Mouse (Mus musculus) heart, postnatal 0 days (tissue): ENCODE results near the gene Klk1b27. TPM values are rescaled to one million over a fixed set of nuclear protein-coding genes. Genes with fewer than 3 reads are reported as not detected.
"Not testable (repeated sequence)": the region's sequence is repeated elsewhere in the genome, so short reads cannot be mapped to it uniquely, and the experiment has no call there.

Experiments used
- ATAC-seq: fragments of 200-750 bp; cut with Nextera tagmentation; 2 replicates; pipeline ENCODE4 v1.8.0; 2017; ENCODE audit warnings: low read depth, moderate number of reproducible peaks, moderate library complexity; ENCODE audit not compliant: insufficient read depth
- DNase-seq: peaks from one replicate; pipeline ENCODE4 v3.0.0-alpha.2; 2016; ENCODE audit warnings: low spot score
- H3K27ac ChIP-seq: fragments of 300-500 bp; sonication (generic); 2 replicates; pipeline ENCODE4 v1.5.1; 2014; ENCODE audit warnings: low read depth, mild to moderate bottlenecking
- H3K27me3 ChIP-seq: fragments of 300-500 bp; sonication (generic); 2 replicates; pipeline ENCODE4 v1.6.1; 2014; ENCODE audit warnings: low read length, mixed read lengths; ENCODE audit not compliant: control insufficient read depth, insufficient read depth
- H3K36me3 ChIP-seq: fragments of 300-500 bp; sonication (generic); replicated peaks from 2 replicates; pipeline ENCODE4 v1.6.1; 2014; ENCODE audit warnings: low read length, mixed read lengths; ENCODE audit not compliant: control insufficient read depth, insufficient read depth
- H3K4me1 ChIP-seq: fragments of 300-500 bp; sonication (generic); 2 replicates; pipeline ENCODE4 v1.6.1; 2014; ENCODE audit warnings: antibody characterized with exemption; ENCODE audit not compliant: control insufficient read depth, insufficient read depth
- H3K4me2 ChIP-seq: fragments of 300-500 bp; sonication (generic); 2 replicates; pipeline ENCODE4 v1.6.1; 2014; ENCODE audit warnings: low read depth, mild to moderate bottlenecking, low read length, moderate library complexity
- H3K4me3 ChIP-seq: fragments of 300-500 bp; sonication (generic); 2 replicates; pipeline ENCODE4 v1.5.1; 2014; ENCODE audit warnings: low read depth, low read length
- H3K9ac ChIP-seq: fragments of 300-500 bp; sonication (generic); replicated peaks from 2 replicates; pipeline ENCODE4 v1.6.1; 2014; ENCODE audit warnings: low read depth, low read length, mixed read lengths
- H3K9me3 ChIP-seq: fragments of 300-500 bp; sonication (generic); replicated peaks from 2 replicates; pipeline ENCODE4 v1.6.1; 2016; ENCODE audit warnings: low read length; ENCODE audit not compliant: control insufficient read depth
- CTCF ChIP-seq: IDR thresholded peaks from 2 replicates; pipeline ENCODE4 v1.5.1; 2016; ENCODE audit warnings: antibody characterized with exemption, control low read depth, low read depth
- EP300 ChIP-seq: IDR thresholded peaks from 2 replicates; pipeline ENCODE4 v1.6.1; 2016; ENCODE audit warnings: antibody characterized with exemption, low read depth
- WGBS: fragments of 180-500 bp; shearing (Covaris S2); extraction: QIAGEN DNeasy Blood & Tissue Kit; methylation state at CpG from one replicate; pipeline ENCODE4 v1.1.7; 2014; 5-methylcytosine and 5-hydroxymethylcytosine counted together
- polyA plus RNA-seq: library from polyadenylated mRNA; unstranded; fragments of >200 nt; fragmentation: Nextera tagmentation; extraction: Ambion mirVana; gene quantifications from 2 replicates; pipeline ENCODE4 v1.2.1, GENCODE M21; 2015
- total RNA-seq: library from RNA; depleted of rRNA; stranded (reverse); fragments of >200 nt; gene quantifications from 2 replicates; pipeline ENCODE4 v1.2.3, GENCODE M21; 2014; ENCODE audit warnings: low replicate concordance; rRNA removed

The Klk1b27 gene
- total and polyA plus RNA-seq, 2 experiments from 2014 or later, result not detected

- no peak for TF ChIP-seq EP300
- no peak for TF ChIP-seq CTCF
- no peaks in the 10 kb centered on the region for H3K9me3 ChIP-seq
- DNase-seq (no peak), ATAC-seq (no peak)
- no peaks in the 10 kb centered on the region for H3K4me1 ChIP-seq
- H3K27me3 ChIP-seq, result no peaks in the 10 kb centered on the region
- no peak overlapping the region for H3K27ac ChIP-seq
- no peak overlapping the region for H3K4me3 ChIP-seq
- H3K9ac ChIP-seq, result no peak overlapping the region
- 50% methylated on average over 1 of the region's 1 CpGs for WGBS
- H3K4me2 ChIP-seq, result no peak overlapping the region
- H3K36me3 ChIP-seq, result no peaks in the 10 kb centered on the region
Observed at GRCm38 (mm10) chr7:44077703-44078102, 25.6 kb downstream of the Klk1b27 start.

- Histone ChIP-seq H3K4me2 (no peak overlapping the region), H3K36me3 (no peaks in the 10 kb centered on the region), H3K9me3 (no peaks in the 10 kb centered on the region), H3K27ac (no peak overlapping the region), H3K9ac (no peak overlapping the region), H3K27me3 (no peaks in the 10 kb centered on the region), H3K4me1 (no peaks in the 10 kb centered on the region), H3K4me3 (no peak overlapping the region)
- WGBS, result 77% methylated on average over 1 of the region's 1 CpGs
- ATAC-seq, result no peak
- TF ChIP-seq EP300, result no peak
- no peak for TF ChIP-seq CTCF
- no peak for DNase-seq
Observed at GRCm38 (mm10) chr7:44096111-44096510, 44.0 kb downstream of the Klk1b27 start.

- ATAC-seq, H3K9ac ChIP-seq, H3K36me3 ChIP-seq, H3K9me3 ChIP-seq, H3K27ac ChIP-seq, H3K4me2 ChIP-seq, H3K27me3 ChIP-seq, DNase-seq, H3K4me3 ChIP-seq, H3K4me1 ChIP-seq: not testable (repeated sequence)
- WGBS, result 71% methylated on average over 3 of the region's 3 CpGs
Observed at GRCm38 (mm10) chr7:44102028-44102427, 49.9 kb downstream of the Klk1b27 start, which contains the start of gene Klk1b21. Gene Klk1b21 (plus strand): TSS chr7:44102328.

Other genes with a start within 250 kb of the Klk1b27 start
- not detected in 2 replicates for gene Klk7, start 241.0 kb upstream of the Klk1b27 start, total RNA-seq
- gene Klk7, start 241.0 kb upstream of the Klk1b27 start, polyA plus RNA-seq, result 0.05 TPM in 1 of 2 replicates, not detected in the other
- not detected in 2 replicates for gene Klk6, start 227.8 kb upstream of the Klk1b27 start, total RNA-seq
- not detected in 2 replicates for gene Klk6, start 227.8 kb upstream of the Klk1b27 start, polyA plus RNA-seq
- not detected in 2 replicates for gene Klk5, start 210.3 kb upstream of the Klk1b27 start, total RNA-seq
- gene Klk5, start 210.3 kb upstream of the Klk1b27 start, polyA plus RNA-seq, result not detected in 2 replicates
- not detected in 2 replicates for gene Klk4, start 171.1 kb upstream of the Klk1b27 start, total RNA-seq
- gene Klk4, start 171.1 kb upstream of the Klk1b27 start, polyA plus RNA-seq, result not detected in 2 replicates
- gene Klk15, start 118.5 kb upstream of the Klk1b27 start, total RNA-seq, result not detected in 2 replicates
- gene Klk15, start 118.5 kb upstream of the Klk1b27 start, polyA plus RNA-seq, result not detected in 2 replicates
- not detected in 2 replicates for gene Klk1b8, start 101.6 kb upstream of the Klk1b27 start, total RNA-seq
- not detected in 2 replicates for gene Klk1b8, start 101.6 kb upstream of the Klk1b27 start, polyA plus RNA-seq
- gene Klk1b1, start 85.5 kb upstream of the Klk1b27 start, total RNA-seq, result not detected in 2 replicates
- not detected in 2 replicates for gene Klk1b1, start 85.5 kb upstream of the Klk1b27 start, polyA plus RNA-seq
- gene Klk1b9, start 76.2 kb upstream of the Klk1b27 start, total RNA-seq, result not detected in 2 replicates
- gene Klk1b9, start 76.2 kb upstream of the Klk1b27 start, polyA plus RNA-seq, result not detected in 2 replicates
- gene Klk1b11, start 56.4 kb upstream of the Klk1b27 start, total RNA-seq, result not detected in 2 replicates
- not detected in 2 replicates for gene Klk1b11, start 56.4 kb upstream of the Klk1b27 start, polyA plus RNA-seq
- gene Klk1b26, start 40.1 kb upstream of the Klk1b27 start, total RNA-seq, result not detected in 2 replicates
- gene Klk1b26, start 40.1 kb upstream of the Klk1b27 start, polyA plus RNA-seq, result not detected in 2 replicates
- gene Klk1b21, start 50.0 kb downstream of the Klk1b27 start, total RNA-seq, result not detected in 2 replicates
- gene Klk1b21, start 50.0 kb downstream of the Klk1b27 start, polyA plus RNA-seq, result not detected in 2 replicates
- gene Klk1b22, start 60.4 kb downstream of the Klk1b27 start, total RNA-seq, result not detected in 2 replicates
- gene Klk1b22, start 60.4 kb downstream of the Klk1b27 start, polyA plus RNA-seq, result not detected in 2 replicates
- gene Klk1b16, start 84.5 kb downstream of the Klk1b27 start, total RNA-seq, result not detected in 2 replicates
- not detected in 2 replicates for gene Klk1b16, start 84.5 kb downstream of the Klk1b27 start, polyA plus RNA-seq
- gene Klk1b24, start 135.9 kb downstream of the Klk1b27 start, total RNA-seq, result not detected in 2 replicates
- not detected in 2 replicates for gene Klk1b24, start 135.9 kb downstream of the Klk1b27 start, polyA plus RNA-seq
- gene Klk1b3, start 145.9 kb downstream of the Klk1b27 start, total RNA-seq, result not detected in 2 replicates
- gene Klk1b3, start 145.9 kb downstream of the Klk1b27 start, polyA plus RNA-seq, result not detected in 2 replicates
- gene Klk1b4, start 155.1 kb downstream of the Klk1b27 start, total RNA-seq, result not detected in 2 replicates
- gene Klk1b4, start 155.1 kb downstream of the Klk1b27 start, polyA plus RNA-seq, result not detected in 2 replicates
- gene Klk1b5, start 163.7 kb downstream of the Klk1b27 start, total RNA-seq, result not detected in 2 replicates
- gene Klk1b5, start 163.7 kb downstream of the Klk1b27 start, polyA plus RNA-seq, result not detected in 2 replicates
- gene Klk1, start 173.1 kb downstream of the Klk1b27 start, total RNA-seq, result not detected in 2 replicates
- gene Klk1, start 173.1 kb downstream of the Klk1b27 start, polyA plus RNA-seq, result 0.16 TPM in 1 of 2 replicates, not detected in the other
- not detected in 2 replicates for gene Gm36864, start 183.9 kb downstream of the Klk1b27 start, total RNA-seq
- gene Gm36864, start 183.9 kb downstream of the Klk1b27 start, polyA plus RNA-seq, result not detected in 2 replicates
- gene 1700028J19Rik, start 194.4 kb downstream of the Klk1b27 start, total RNA-seq, result 0.15 and 0.31 TPM in 2 replicates
- 1.2 and 1.3 TPM in 2 replicates for gene 1700028J19Rik, start 194.4 kb downstream of the Klk1b27 start, polyA plus RNA-seq
- gene 2410002F23Rik, start 194.4 kb downstream of the Klk1b27 start, total RNA-seq, result 127 and 130 TPM in 2 replicates
- gene 2410002F23Rik, start 194.4 kb downstream of the Klk1b27 start, polyA plus RNA-seq, result 38.1 and 53.1 TPM in 2 replicates
- gene Acp4, start 205.1 kb downstream of the Klk1b27 start, total RNA-seq, result not detected in 2 replicates
- gene Acp4, start 205.1 kb downstream of the Klk1b27 start, polyA plus RNA-seq, result not detected in 2 replicates
- gene Gm15517, start 209.2 kb downstream of the Klk1b27 start, total RNA-seq, result not detected in 2 replicates
- not detected in 2 replicates for gene Gm15517, start 209.2 kb downstream of the Klk1b27 start, polyA plus RNA-seq